Mouse (Mus musculus) mesoderm, embryonic 11.5 days (tissue): Measurements from ENCODE around the gene Ccdc191.

Experiments used
- DNase-seq: peaks from one replicate; pipeline ENCODE4 v3.0.0-alpha.2; 2012; ENCODE audit warnings: low read depth, low spot score

Ccdc191 gene

GRCm38 (mm10) chr16:43931502-43931901 lies 41.9 kb downstream of the Ccdc191 start:
- peak; percentile 35 for DNase-seq

GRCm38 (mm10) chr16:43932319-43932718 lies 42.7 kb downstream of the Ccdc191 start:
- DNase-seq = no peak

- DNase-seq = no peak
These were observed 43.4 kb downstream of the Ccdc191 start for GRCm38 (mm10) chr16:43933041-43933440.

- no peak for DNase-seq
These were observed 45.3 kb downstream of the Ccdc191 start for GRCm38 (mm10) chr16:43934856-43935255.

GRCm38 (mm10) chr16:43935367-43935766 lies 45.8 kb downstream of the Ccdc191 start:
- peak; percentile 20 for DNase-seq

- DNase-seq = no peak
These were observed 46.3 kb downstream of the Ccdc191 start for GRCm38 (mm10) chr16:43935892-43936291.

- DNase-seq = no peak
These were observed 51.2 kb downstream of the Ccdc191 start for GRCm38 (mm10) chr16:43940846-43941245.

- DNase-seq = no peak
These were observed 55.8 kb downstream of the Ccdc191 start for GRCm38 (mm10) chr16:43945351-43945750.

GRCm38 (mm10) chr16:43945869-43946268 lies 56.3 kb downstream of the Ccdc191 start:
- DNase-seq = no peak

- no peak for DNase-seq
These were observed 62.0 kb downstream of the Ccdc191 start for GRCm38 (mm10) chr16:43951591-43951990.

GRCm38 (mm10) chr16:43954913-43955312 lies 65.3 kb downstream of the Ccdc191 start:
- DNase-seq = no peak

GRCm38 (mm10) chr16:43958038-43958437 lies 68.4 kb downstream of the Ccdc191 start:
- DNase-seq = no peak

- no peak for DNase-seq
These were observed 73.7 kb downstream of the Ccdc191 start for GRCm38 (mm10) chr16:43963291-43963690.

GRCm38 (mm10) chr16:43963780-43964179 lies 74.2 kb downstream of the Ccdc191 start:
- no peak for DNase-seq

GRCm38 (mm10) chr16:43965781-43966389 lies 76.3 kb downstream of the Ccdc191 start:
- no peak for DNase-seq

- DNase-seq = no peak
These were observed 80.8 kb downstream of the Ccdc191 start for GRCm38 (mm10) chr16:43970426-43970825.

GRCm38 (mm10) chr16:43971189-43971588 lies 81.6 kb downstream of the Ccdc191 start:
- DNase-seq = no peak

GRCm38 (mm10) chr16:43971741-43972140 lies 82.1 kb downstream of the Ccdc191 start:
- no peak for DNase-seq

- DNase-seq = no peak
These were observed 82.8 kb downstream of the Ccdc191 start for GRCm38 (mm10) chr16:43972391-43972790.

GRCm38 (mm10) chr16:43973147-43973546 lies 83.5 kb downstream of the Ccdc191 start:
- no peak for DNase-seq

GRCm38 (mm10) chr16:43973606-43974220 lies 84.1 kb downstream of the Ccdc191 start:
- DNase-seq = no peak

- peak; percentile 46 for DNase-seq
These were observed 89.4 kb downstream of the Ccdc191 start for GRCm38 (mm10) chr16:43979010-43979327.

GRCm38 (mm10) chr16:43979328-43980109 lies 89.9 kb downstream of the Ccdc191 start, which contains the start of gene Zdhhc23:
Zdhhc23 (minus strand) TSS chr16:43979791.
- no peak for DNase-seq
